Mouse (Mus musculus): ENCODE measurements around the gene Lrrc47.

DNA sequence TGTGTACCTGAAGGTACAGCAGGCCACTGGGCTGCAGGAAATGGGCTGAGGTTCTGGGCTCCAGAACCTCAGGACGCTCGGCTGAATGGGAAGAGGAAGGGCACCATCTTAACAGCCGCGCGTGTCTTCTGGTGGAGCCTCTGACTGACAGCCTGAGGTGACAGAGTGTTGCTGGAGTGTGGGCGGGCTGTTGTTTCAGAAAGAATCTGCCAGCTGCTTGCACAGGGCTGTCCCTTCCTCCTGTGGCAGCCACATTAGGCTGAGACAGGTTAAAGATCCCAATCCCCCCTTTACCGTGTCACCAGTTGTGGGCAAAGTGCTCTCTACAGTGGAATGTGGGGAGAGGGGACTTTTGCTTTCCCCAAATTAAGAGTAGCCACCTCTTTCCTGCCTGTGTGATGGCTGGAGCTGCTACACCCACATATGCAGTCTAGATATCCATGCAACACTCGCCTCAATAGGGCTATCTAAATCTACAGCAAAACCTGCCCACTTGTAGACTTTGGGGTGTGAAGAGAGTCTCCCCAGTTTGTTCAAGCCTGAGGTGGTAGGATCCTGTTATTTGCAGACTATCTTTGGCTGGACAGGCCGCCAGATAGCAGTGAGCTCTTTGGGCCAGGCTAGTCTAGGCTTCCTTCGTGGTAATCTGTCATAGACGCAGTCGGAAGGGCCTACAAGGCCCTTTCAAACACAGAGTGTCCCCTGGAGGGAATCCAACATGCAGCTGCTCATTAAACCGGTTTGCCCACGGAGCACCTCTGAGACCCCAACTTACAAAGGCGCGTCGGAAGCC is 13.4 kb downstream of the Lrrc47 start:
- TF ChIP-seq CTCF (conservative IDR thresholded peaks at IDR 0.05; ENCODE audit: insufficient read depth, insufficient read length, low read depth, low read length) (no peak), POLR2A (IDR thresholded peaks at IDR 0.05; ENCODE audit: low read depth, low read length) (no peak)

All from kidney, adult 2 months (tissue).